Mouse (Mus musculus): ENCODE data around the gene Cdc6.

The Cdc6 gene

DNA sequence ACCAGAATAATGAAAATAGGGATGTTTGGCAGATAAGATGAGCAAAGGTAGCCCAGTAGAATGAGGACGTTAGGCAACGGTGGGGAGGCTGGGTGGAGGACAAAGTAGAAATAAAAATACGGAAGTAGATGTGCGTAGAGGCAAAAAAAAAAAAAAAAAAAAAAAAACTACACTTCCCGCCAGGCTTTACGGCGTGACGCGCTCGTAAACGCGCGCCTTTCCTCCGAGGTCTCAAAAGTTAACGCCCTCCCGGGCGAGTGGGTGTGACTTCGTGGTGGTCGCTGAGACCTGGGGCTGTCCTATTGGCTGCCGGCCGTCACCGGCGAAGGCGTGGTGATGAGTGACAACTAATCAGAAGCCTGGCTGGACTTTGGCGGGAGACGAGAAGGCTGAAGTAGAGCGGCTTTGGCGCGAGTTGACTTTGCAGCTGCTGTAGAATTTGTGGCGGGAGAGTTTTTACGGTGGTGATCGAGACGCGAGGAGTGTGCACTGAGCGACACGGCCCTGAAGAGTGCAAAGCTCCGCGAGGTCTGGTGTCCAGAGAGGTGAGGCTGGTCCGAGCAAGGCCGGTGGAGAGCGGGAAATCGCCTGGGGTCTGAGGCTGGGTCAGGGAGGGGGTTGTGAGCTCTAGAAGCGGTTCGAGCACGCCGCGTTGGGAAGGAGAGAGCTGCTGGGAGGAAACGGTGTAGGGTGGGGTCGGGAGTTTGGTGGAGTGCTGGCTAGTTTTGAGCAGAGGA, at the start of gene Cdc6:
Cdc6 (plus strand) TSS at position 365 of the 737 bp plus-strand sequence.
- DNase-seq (ENCODE audit: extremely low spot score): peak; percentile 97

DNA sequence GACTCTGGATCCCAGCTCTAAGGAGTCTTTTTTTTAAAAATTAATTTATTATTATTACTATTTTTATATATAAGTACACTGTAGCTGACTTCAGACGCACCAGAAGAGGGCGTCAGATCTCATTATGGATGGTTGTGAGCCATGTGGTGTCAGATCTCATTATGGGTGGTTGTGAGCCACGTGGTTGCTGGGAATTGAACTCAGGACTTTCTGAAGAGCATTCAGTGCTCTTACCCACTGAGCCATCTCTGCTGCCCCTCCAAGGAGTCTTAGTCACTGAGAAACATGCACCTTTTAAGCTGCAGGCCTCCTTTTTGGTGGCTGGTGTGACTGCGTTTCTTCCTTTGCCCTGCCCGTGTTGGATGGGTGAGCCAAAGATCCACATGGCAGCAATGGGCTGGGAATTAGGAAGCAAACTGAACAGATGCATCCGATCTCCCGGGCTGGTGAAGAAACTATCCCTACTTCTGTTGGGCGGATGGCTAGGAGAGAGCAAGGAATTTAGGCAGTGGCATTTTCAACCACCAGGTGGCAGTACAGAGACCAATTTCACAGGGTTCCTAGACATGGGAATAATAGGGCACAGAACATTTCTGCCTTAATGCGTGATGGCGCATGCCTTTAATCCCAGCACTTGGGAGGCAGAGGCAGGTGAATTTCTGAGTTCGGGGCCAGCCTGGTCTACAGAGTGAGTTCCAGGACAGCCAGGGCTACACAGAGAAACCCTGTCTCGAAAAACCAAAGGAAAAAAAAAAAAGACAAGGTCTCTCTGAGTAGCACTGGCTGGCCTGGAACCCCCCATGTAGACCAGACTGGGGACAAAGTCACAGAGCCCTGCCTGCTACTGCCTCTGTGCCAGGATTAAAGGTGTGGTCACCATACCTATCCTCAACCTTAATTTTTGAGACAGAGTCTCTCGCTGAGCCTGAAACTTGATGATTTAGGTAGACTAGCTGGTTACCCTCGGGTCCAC, 48.6 kb upstream of the Cdc6 start:
- peak; percentile 88 for DNase-seq (ENCODE audit: extremely low spot score)

DNA sequence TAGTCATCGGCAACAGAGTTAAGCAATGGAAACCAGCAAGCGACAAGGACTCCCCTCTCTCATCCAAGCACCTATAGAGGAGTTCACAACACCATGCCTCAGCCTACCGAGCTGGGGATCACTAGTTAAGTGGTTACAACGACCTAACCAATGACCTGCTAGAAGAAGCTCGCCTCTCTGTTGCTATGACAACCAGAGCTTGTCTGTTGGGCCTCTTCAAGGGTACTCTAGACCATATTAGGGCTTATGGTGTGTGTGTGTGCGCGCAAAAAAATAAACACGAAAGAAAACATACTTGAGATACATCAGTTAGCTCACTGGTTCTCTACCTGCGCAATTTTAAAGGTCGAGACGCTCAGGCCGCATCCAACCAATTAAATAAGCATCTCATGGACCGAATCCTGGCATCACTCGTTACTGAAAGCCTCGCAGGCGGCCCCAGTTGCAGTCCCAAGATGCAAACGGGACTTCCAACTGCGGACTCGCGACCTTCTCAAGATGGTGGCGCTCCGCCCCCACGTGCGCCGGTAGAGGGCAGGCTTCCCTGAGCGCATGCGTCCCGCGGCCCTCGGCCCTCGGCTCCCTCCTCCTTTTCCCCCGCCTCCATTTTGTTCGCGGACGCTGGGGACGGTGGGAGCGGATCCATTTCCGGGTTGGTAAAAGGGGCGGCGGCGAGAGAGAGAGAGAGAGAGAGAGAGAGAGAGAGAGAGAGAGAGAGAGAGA, 44.4 kb upstream of the Cdc6 start, which contains the start of gene Wipf2:
Wipf2 (plus strand) TSS at position 611 of the 723 bp plus-strand sequence.
- peak; percentile 97 for DNase-seq (ENCODE audit: extremely low spot score)

DNA sequence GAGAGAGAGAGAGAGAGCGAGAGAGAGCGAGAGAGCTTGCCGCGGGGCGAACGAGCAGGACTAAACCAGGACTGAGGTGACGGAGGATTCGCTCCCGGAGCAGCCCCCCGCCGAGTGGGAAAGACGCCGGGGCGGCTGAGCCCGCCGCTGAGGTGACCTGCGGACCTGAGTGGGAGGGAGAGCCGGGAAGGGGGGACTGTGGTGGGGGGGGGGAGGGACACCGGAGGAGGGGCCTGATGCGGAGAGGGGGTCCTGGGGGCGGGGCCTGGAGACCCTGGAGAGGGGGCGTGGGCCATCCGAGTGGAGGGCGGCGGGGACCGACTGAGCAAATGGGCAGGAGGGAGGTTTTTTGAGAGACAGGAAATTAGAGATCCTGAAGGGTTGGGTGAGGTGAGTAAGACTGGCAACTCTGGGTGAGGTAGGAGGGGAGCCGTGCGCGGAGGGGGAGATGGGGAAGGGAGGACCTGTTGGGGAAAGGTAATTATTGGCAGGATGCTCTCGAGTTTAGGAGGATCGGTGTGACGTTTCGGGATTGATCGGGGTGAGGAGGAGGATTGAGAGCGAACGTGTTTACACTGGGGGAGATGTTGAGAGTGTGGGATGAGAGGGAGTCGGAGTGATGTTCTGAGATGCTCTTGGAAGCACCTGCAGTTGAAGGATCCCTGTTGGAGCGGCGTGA, 43.7 kb upstream of the Cdc6 start:
- peak; percentile 86 for DNase-seq (ENCODE audit: extremely low spot score)

DNA sequence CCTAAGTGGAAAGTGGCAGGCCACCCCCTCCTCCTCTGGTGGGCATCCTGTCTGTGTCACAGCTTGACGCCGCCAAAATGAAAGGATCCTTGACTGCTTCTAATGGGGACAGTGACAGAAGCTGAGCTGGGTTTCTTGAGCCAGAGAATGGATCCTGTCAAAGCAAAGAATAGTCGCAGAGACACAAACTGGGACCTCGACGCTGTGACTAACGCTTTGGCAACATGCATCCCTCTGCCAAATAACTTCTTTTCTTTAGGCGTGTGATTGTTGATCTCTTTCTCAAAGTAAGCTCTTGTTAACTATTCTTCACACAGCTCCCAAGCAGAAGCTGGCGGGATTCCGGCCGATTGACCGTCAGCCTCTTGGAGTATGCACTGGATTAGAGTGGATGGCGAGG, 40.3 kb upstream of the Cdc6 start:
- no peak for DNase-seq (ENCODE audit: extremely low spot score)

DNA sequence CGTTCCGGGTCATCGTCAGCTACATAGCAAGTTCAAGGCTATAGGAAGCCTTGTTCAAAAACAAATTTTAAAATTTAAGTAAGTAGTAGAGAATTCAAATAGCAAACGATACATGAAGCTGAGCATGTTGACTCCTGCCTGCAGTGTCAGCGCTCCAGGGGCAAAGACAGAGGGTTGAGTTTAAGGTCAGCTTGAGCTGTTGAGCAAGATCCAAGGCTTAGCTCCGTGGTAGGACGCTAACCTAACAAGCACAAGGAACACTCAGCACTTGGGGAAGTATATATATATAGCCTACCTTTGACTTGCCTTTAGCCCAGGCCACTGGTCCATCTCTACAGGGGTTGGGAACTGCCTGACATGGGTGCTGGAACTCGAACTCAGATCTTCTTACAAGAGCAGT, 37.7 kb upstream of the Cdc6 start:
- DNase-seq (ENCODE audit: extremely low spot score): no peak

DNA sequence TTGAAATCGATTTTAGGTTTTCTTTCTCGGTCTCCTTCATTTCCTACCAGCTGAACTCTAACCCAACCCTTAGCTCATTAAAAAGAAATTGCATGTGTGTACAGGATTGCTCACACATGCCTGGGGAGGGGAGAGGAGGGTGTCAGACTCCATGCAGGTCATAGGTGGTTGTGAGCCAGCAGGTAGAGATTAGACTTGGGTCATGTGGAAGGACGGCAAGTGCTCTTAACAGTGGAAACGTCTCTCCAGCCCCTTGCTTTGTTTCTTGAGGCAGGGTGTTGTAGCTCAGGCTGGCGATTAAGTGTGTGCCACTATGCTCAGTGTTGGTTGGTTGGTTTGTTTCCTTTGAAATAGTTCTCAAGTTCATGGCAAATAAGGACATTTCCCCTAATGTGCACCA, 36.8 kb upstream of the Cdc6 start:
- no peak for DNase-seq (ENCODE audit: extremely low spot score)

DNA sequence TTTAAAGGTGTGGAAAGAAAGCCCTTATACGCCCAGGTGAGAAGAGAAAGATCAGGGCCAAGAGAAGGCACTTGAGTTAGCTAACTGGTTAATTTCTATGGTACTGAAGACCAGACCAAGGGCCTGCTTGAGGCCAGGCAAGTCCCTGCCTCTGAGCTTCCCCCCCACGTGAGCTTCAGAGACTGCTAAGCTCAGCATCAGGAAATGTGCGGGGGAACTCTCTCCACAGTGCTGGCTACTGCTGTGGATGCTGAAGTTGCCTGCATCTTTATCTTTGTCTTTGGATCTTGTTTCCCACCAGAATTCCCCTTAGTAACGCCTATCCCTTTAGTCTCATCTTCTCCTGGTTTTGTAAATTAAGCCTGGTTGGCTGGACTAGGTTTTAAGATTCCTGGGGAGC, 36.2 kb upstream of the Cdc6 start:
- no peak for DNase-seq (ENCODE audit: extremely low spot score)

DNA sequence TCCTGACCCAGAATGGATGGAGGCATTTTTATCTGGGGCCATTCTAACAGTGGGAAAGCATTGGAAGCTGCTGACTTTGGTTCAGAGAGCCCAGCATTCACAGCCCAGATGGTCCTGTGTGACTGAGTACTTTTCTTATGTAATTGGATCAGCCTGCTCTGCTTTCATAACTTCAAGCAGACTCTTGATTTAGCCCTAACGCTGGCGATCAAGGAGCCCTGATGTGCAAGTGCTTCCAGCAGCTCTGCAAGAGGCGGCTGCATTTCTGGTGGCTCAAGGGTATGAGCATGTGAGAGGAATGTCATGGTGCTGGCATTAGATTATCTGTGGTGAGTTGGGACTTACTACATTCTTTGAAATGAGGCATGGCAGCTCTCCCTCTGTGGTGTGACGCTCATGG, 35.6 kb upstream of the Cdc6 start:
- no peak for DNase-seq (ENCODE audit: extremely low spot score)

DNA sequence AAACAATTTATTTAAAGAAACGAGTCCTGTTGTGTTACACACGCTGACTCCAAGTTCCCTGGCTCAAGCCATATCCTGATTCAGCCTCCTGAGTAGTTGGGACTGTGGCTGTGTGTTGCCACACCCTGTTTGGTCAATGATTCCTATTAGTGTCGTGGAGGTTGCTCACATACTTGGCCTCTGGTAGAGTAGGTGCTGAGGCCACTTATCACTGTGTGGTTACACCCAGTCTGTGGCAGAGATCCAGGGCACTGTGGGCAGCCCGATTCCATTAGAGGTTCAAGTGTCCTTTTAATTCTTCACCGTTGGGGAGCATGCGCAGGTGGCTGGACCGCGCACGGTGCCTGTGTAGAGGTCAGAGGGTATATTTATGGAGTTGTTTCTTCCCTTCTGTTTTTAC, 33.7 kb upstream of the Cdc6 start:
- no peak for DNase-seq (ENCODE audit: extremely low spot score)

DNA sequence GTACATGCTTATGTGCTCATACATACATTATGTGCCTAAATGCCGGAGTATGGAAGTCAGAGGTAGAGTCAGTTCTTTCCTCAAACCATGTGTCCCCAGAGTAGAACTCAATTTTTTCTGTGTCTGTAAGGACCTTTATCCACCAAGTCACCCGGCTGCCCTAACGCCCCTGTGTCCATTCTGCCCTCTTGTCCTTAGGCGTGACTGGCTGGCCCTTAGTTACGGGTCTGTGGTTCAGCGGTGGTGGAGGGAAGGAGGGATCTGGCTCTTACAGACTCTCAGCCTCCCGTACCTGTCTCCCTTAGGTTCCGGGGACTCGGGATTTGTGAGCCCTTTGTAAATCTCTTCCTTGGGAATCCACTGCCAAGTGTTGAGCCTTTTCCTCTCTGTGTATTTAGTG, 30.6 kb upstream of the Cdc6 start:
- no peak for DNase-seq (ENCODE audit: extremely low spot score)

DNA sequence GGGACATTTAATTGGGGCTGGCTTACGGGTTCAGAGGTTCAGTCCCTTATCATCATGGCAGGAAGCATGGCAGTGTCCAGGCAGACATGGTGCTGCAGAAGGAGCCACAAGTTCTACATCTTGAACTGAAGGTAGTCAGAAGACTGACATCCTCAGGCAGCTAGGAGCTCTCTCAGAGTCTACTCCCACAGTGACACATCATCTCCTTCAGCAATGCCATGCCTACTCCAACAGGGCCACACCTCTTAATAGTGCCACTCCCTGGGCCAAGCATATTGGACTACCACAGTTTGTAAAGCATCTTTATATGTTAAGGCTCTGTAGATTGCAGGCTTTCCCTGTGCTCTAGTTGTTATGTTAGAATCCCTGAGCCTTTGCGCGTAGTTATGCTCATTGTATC, 19.9 kb upstream of the Cdc6 start:
- DNase-seq (ENCODE audit: extremely low spot score): no peak

DNA sequence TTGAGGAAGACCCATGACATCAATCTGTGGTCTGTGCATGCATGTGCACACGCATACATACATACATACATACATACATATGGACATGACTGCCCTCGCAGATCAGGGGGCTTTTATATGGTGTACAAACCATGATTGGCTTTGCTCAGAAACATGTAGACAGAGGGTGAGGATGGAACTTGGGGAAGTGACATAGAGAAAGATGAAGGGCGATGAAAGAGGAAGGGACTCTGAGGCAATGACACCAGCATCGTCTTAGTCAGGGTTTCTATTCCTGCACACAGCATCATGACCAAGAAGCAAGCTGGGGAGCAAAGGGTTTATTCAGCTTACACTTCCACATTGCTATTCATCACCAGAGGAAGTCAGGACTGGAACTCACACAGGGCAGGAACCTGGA, 18.5 kb upstream of the Cdc6 start:
- DNase-seq (ENCODE audit: extremely low spot score): no peak

DNA sequence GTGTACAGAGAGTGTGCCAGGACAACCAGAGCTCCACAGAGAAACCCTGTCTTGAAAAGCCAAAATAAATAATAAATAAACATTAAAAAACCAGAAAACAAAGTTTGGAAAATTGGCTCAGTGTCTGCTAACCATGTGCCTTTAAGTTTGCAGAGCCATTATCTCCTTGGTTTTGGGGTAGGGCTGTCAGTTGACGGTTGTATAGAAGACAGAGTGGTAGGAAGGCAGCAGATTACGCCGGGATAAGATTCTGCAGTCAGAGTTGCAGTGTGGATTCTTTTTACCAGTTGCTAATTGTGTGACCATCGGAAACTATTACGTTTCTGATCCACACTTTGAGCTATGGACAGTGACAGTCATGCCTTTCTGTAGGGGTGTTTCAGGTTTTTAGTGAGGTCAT, 17.6 kb upstream of the Cdc6 start:
- DNase-seq (ENCODE audit: extremely low spot score): no peak

DNA sequence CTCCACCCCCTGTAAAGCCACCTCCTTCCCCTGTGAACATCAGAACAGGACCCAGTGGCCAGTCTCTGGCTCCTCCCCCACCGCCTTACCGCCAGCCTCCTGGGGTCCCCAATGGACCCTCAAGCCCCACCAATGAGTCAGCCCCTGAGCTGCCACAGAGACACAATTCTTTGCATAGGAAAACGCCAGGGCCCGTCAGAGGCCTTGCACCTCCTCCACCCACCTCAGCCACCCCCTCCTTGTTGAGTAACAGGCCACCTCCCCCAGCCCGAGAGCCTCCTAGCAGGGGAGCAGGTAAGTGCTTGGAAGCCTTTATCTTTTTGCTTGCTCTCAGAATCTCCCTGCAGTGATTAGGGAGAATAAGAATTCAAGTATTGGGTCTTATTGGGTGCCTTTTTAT, 15.2 kb upstream of the Cdc6 start:
- no peak for DNase-seq (ENCODE audit: extremely low spot score)

DNA sequence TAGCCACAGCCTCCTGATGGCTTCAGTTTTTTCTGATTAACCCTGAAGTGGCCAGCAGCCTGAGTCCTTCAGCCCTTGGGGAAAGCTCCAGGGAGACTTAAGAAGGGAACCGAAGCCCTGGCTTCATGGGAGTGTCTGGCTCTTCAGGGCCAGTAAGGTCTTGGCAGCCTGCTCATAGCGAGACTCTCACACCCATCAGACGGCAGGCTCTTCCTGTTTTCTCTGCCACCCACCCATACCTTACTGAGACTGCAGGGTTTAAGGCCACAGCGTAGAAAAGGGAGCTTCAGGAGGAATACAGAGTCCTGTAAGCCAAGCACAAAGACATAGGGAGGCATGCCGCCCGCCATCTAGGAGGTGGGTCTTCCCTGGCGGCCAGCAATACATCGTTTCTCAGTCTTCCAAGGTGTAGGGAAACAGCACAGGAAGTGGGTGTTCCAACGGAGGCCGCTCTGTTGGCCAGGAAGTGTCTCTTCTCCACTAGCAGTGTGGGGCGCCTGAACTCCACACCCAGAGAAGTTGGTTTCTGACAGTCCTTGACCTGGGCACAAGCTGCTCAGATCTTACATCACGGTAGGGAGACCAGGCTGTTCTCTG, 7.0 kb upstream of the Cdc6 start:
- no peak for DNase-seq (ENCODE audit: extremely low spot score)

DNA sequence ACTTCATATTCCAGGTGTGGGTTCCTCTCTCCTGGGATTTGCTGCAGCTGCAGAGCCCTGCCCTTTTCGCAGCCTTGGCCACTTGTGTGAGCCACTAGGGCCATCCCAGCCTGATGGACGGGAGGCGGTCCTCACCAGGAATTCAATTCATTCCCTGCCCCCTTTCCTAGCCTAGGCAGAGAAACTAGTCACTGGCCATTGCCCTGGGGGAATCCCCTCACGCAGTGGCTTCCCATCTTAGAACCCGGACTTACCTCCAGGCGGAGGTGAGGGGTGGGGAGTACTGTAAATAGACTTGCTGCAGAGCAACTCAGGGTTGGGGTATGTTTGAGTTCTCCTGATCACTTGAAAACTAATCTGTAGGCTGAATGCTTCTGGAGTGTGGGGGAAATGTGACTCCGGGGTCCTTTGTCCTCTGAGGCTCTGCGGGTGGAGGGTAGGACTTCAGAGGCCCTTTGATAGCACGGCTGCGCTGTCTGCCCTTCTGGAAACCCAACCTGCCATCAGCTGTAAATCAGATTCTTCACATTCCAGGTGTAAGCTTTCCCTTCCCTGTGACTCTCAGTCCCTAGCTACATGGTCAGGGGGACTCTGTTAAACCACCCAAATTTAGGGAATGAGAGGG, 4.9 kb upstream of the Cdc6 start:
- DNase-seq (ENCODE audit: extremely low spot score): peak; percentile 80

DNA sequence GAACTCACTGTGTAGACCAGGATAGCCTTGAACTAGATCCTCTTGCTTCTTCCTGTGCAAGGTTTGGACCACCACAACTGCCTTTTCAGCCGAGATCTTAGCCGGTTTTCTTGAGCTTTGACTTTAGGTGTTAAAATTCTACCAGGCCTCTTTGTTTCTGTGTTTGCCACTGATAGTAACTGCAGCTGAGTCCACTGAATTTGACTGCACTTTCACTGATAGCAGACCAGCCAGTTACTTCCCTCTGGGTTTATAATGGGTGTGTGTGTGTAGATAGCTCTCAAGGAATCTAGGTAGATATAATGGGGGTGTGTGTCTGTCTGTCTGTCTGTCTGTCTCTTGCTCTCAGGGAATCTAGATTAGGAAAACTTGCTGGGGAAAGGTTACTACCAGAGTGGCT, 3.0 kb upstream of the Cdc6 start:
- no peak for DNase-seq (ENCODE audit: extremely low spot score)

DNA sequence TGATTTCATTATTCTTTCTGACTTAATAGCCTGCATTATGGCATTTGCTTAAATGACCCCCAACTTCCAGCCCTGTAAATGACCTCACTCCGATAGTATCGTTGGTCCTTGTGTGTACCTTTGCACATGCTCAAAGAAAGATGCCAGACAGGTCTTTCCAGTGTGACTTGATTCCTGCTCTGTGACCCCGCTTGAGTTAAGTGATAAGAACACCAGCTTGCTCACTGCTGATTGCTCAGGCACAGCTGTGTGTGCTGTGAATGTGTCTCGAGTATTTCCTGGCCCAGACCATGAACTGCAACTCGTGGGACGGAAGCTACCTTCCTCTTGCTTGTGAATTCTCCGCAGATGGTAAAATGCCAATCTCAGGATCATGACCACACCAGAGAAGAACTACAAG, 2.6 kb upstream of the Cdc6 start:
- DNase-seq (ENCODE audit: extremely low spot score): no peak

DNA sequence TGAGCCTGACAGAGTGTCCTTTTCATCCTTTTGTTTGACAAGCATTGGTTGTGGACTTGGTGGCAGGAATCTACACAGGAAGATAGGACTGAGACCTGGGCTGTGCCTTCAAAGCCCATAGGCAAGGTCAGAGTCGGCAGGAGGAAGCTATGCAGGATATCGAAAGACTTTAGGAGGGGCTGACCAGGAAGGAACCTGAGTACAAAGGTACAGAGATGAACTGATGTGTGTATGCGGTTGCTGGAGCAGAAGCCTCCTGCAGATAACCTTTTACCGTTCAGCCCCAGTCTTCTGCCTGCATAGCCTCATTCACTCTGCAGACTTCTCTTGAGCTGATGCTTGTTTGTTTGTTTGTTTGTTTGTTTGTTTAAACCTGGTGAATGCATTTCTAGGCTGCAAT, 2.0 kb upstream of the Cdc6 start:
- no peak for DNase-seq (ENCODE audit: extremely low spot score)

DNA sequence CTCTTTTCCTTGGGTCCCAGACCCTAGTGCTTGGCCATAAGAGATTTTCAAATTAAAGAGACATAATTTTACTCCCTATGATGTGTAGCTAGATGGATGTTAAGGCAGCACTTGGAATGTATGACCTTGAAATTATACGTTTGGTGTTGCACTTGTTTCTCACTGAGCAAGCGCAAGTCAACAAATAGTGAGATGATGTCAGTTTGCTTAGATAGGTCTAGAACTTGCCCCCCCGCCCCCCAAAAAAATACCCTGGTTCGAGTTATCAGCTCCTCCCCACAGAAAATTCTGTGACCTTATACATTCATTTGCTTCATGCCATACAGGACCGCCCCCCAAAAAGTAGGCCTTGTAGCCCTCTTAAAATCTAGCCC, 551 bp upstream of the Cdc6 start:
- DNase-seq (ENCODE audit: extremely low spot score): no peak
